Mouse (Mus musculus) spleen, adult 12 weeks (tissue): ENCODE results near the gene Ccpg1.

Source experiments
- DNase-seq: peaks from one replicate; pipeline ENCODE4 v3.0.0; 2022; ENCODE audit warnings: low spot score

Ccpg1 gene

GRCm38 (mm10) chr9:73045711-73046110 is 60.5 kb downstream of the Ccpg1 start:
- no peak for DNase-seq

DNA sequence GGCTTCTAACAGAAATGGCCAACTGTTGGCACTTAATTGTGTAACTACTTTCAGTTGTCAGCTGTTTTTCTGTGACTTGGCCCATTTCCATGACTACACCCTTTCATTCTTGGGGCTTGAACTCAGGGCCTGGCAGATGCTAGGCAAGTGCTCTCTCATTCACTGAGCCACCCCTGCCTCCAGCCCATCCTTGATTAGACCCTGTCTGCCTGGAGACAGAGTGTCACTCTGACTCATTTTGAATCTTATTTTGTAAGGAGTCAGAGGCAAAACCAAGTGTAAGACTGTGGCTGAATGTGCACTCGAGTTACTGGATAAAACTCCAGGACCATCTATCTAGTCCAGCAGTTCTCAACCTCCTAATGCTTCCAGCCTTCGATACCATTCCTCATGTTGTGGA is 62.7 kb downstream of the Ccpg1 start:
- no peak for DNase-seq

DNA sequence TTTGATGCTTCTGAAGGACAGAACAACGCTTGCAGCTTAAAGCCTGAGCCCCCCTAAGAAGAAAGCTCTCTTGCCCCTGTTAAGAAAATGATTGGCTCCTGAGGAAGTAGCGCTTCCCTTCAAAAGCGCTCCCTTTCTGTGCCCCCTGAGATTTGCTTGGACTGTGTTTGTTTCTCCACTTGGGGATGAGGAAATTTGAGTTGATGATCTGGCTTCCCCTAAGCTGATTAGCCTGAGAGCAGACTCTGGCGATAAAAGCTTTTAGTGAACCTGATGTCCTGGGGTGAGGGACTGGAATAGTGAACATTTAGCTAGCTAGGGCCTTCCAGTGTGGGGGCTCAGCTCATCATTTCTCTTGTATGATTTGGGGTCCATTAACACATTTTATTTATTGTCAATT is 63.7 kb downstream of the Ccpg1 start:
- DNase-seq: no peak

GRCm38 (mm10) chr9:73049833-73050232 is 64.6 kb downstream of the Ccpg1 start:
- DNase-seq: no peak

GRCm38 (mm10) chr9:73050606-73051005 is 65.4 kb downstream of the Ccpg1 start:
- DNase-seq: no peak

- DNase-seq: no peak
Observed at GRCm38 (mm10) chr9:73055441-73055911, 70.2 kb downstream of the Ccpg1 start.

GRCm38 (mm10) chr9:73059224-73059623 is 74.0 kb downstream of the Ccpg1 start:
- no peak for DNase-seq

GRCm38 (mm10) chr9:73063621-73064290 is 78.5 kb downstream of the Ccpg1 start:
- DNase-seq: no peak
